Mouse (Mus musculus): ENCODE measurements around the gene Mgat4b.

The Mgat4b gene

GRCm38 (mm10) chr11:50225611-50226378 is 15.1 kb downstream of the Mgat4b start:
- ATAC-seq (ENCODE audit: low TSS enrichment), result no peak

- ATAC-seq (ENCODE audit: low TSS enrichment), result no peak
These were observed 15.7 kb downstream of the Mgat4b start for GRCm38 (mm10) chr11:50226406-50226805.

- no peak for ATAC-seq (ENCODE audit: low TSS enrichment)
These were observed 16.5 kb downstream of the Mgat4b start for GRCm38 (mm10) chr11:50227226-50227625.

GRCm38 (mm10) chr11:50227736-50228135 is 17.0 kb downstream of the Mgat4b start:
- ATAC-seq (ENCODE audit: low TSS enrichment), result no peak

- ATAC-seq (ENCODE audit: low TSS enrichment), result no peak
These were observed 18.1 kb downstream of the Mgat4b start for GRCm38 (mm10) chr11:50228772-50229171.

- no peak for ATAC-seq (ENCODE audit: low TSS enrichment)
These were observed 18.7 kb downstream of the Mgat4b start for GRCm38 (mm10) chr11:50229252-50229910.

GRCm38 (mm10) chr11:50230481-50231304 is 20.0 kb downstream of the Mgat4b start:
- no peak for ATAC-seq (ENCODE audit: low TSS enrichment)

- ATAC-seq (ENCODE audit: low TSS enrichment), result no peak
These were observed 20.7 kb downstream of the Mgat4b start for GRCm38 (mm10) chr11:50231411-50231810.

GRCm38 (mm10) chr11:50233022-50233421 is 22.3 kb downstream of the Mgat4b start:
- ATAC-seq (ENCODE audit: low TSS enrichment), result peak; percentile 47

- ATAC-seq (ENCODE audit: low TSS enrichment), result no peak
These were observed 23.3 kb downstream of the Mgat4b start for GRCm38 (mm10) chr11:50233993-50234392.

GRCm38 (mm10) chr11:50234606-50235005 is 23.9 kb downstream of the Mgat4b start:
- no peak for ATAC-seq (ENCODE audit: low TSS enrichment)

- peak; percentile 53 for ATAC-seq (ENCODE audit: low TSS enrichment)
These were observed 25.8 kb downstream of the Mgat4b start for GRCm38 (mm10) chr11:50236540-50236936.

- ATAC-seq (ENCODE audit: low TSS enrichment), result no peak
These were observed 26.5 kb downstream of the Mgat4b start for GRCm38 (mm10) chr11:50236937-50237835.

GRCm38 (mm10) chr11:50238324-50238723 is 27.6 kb downstream of the Mgat4b start, which contains the start of gene Ltc4s:
Ltc4s (minus strand) TSS chr11:50238616.
- no peak for ATAC-seq (ENCODE audit: low TSS enrichment)

- no peak for ATAC-seq (ENCODE audit: low TSS enrichment)
These were observed 28.4 kb downstream of the Mgat4b start for GRCm38 (mm10) chr11:50238821-50239791.

GRCm38 (mm10) chr11:50240235-50240911 is 29.7 kb downstream of the Mgat4b start:
- no peak for ATAC-seq (ENCODE audit: low TSS enrichment)

GRCm38 (mm10) chr11:50243926-50244325 is 33.2 kb downstream of the Mgat4b start:
- no peak for ATAC-seq (ENCODE audit: low TSS enrichment)

GRCm38 (mm10) chr11:50245269-50245668 is 34.6 kb downstream of the Mgat4b start:
- no peak for ATAC-seq (ENCODE audit: low TSS enrichment)

- peak; percentile 66 for ATAC-seq (ENCODE audit: low TSS enrichment)
These were observed 37.9 kb downstream of the Mgat4b start for GRCm38 (mm10) chr11:50248473-50249171.

Measured in frontal cortex, adult (tissue).